8 mouse cellular contexts compared by ENCODE assay signal in the genomic region with DNA sequence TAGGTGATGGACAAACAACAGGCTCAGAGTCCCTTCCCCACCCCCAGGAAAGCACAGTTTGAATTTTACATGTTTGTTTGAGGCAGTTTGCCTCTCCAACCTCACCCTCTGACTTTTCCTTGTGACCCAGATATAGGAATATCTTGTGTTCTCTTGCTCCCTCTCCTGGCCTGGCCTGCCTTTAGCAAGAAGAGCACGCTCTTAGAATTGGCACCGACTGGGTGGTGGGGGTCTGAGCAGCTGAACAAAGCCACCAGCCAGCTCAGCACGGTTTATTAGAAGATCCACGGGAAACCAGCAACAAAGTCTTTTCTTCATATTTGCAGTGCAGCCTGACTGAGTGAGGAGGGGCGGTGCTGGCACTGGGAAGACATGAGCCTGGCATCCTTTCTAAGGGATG.
DNase-seq lines count a peak whose midpoint lies in the region; ATAC-seq and TF ChIP-seq lines count a peak whose summit lies in the region.

No protein-coding gene starts in this region.

- H3K4me1 ChIP-seq in MEL (ENCODE audit: control insufficient read depth in 1 of 2, insufficient read depth in 2 of 2, low read length in 2 of 2), result peaks cover 0 to 5% of the 10 kb centered on the region in 2 experiments; a peak in 1 of 4 replicates
- peaks cover 47% of the 10 kb centered on the region for H3K4me1 ChIP-seq in forebrain, embryonic 13.5 days
- peaks cover 24% of the 10 kb centered on the region for H3K4me1 ChIP-seq in lung, embryonic 15.5 days

- TF ChIP-seq CTCF in MEL (IDR thresholded peaks at IDR 0.05 in 2 of 3, conservative IDR thresholded peaks at IDR 0.05 in 1 of 3; ENCODE audit: control insufficient read depth in 1 of 3, insufficient read depth in 1 of 3, low read depth in 2 of 3, low read length in 3 of 3, poor library complexity in 1 of 3, severe bottlenecking in 1 of 3), result peak in 2 of 3 experiments; percentile 28 to 32; a peak in 3 of 6 replicates

- peak; percentile 84 for ATAC-seq in forebrain, embryonic 13.5 days
- ATAC-seq in lung, embryonic 15.5 days (ENCODE audit: borderline replicate concordance, extremely low read depth, low FRiP score, low TSS enrichment), result peak; percentile 71; the same call in 1 of the 2 replicates
- no peak; the same call in 1 of the 2 replicates for ATAC-seq in megakaryocyte, adult 5-6 weeks (ENCODE audit: poor library complexity, severe bottlenecking)

- TF ChIP-seq POLR2A in MEL (IDR thresholded peaks at IDR 0.05; ENCODE audit: control insufficient read depth in 1 of 2, insufficient read depth in 1 of 2, low read depth in 1 of 2, low read length in 2 of 2, poor library complexity in 1 of 2), result no peak

- no peak for TF ChIP-seq EP300 in MEL (IDR thresholded peaks at IDR 0.05; ENCODE audit: low read depth in 1 of 2, low read length in 2 of 2)

- H3K9ac ChIP-seq in MEL (ENCODE audit: control insufficient read depth, low read depth, low read length, poor library complexity, severe bottlenecking), result no peak overlapping the region
- no peak overlapping the region for H3K9ac ChIP-seq in forebrain, embryonic 13.5 days
- no peak overlapping the region for H3K9ac ChIP-seq in lung, embryonic 15.5 days

- peaks cover 0 to 1% of the 10 kb centered on the region in 2 experiments; a peak in 2 of 4 replicates for H3K27me3 ChIP-seq in MEL (ENCODE audit: control insufficient read depth in 1 of 2, insufficient read depth in 2 of 2, low read length in 2 of 2)
- H3K27me3 ChIP-seq in forebrain, embryonic 13.5 days, result no peaks in the 10 kb centered on the region
- H3K27me3 ChIP-seq in lung, embryonic 15.5 days, result no peaks in the 10 kb centered on the region

- peaks cover 0 to 4% of the 10 kb centered on the region in 2 experiments; a peak in 1 of 4 replicates for H3K36me3 ChIP-seq in MEL (ENCODE audit: control insufficient read depth in 1 of 2, insufficient read depth in 2 of 2, low read length in 2 of 2)
- peaks cover 4% of the 10 kb centered on the region; the same call in 1 of the 2 replicates for H3K36me3 ChIP-seq in forebrain, embryonic 13.5 days (ENCODE audit: poor library complexity, severe bottlenecking)
- H3K36me3 ChIP-seq in lung, embryonic 15.5 days, result no peaks in the 10 kb centered on the region

- H3K79me2 ChIP-seq in MEL (ENCODE audit: control insufficient read depth, insufficient read depth, low read length, poor library complexity), result no peaks in the 10 kb centered on the region

- WGBS in forebrain, embryonic 13.5 days, result 6% methylated on average over 5 of the region's 5 CpGs
- WGBS in lung, embryonic 15.5 days, result 17% methylated on average over 5 of the region's 5 CpGs

- peak; percentile 28 for TF ChIP-seq RAD21 in MEL (IDR thresholded peaks at IDR 0.05; ENCODE audit: low read depth, low read length)

- H3K4me2 ChIP-seq in forebrain, embryonic 13.5 days, result peak overlapping the region; percentile 17; the same call in 1 of the 2 replicates
- no peak overlapping the region for H3K4me2 ChIP-seq in lung, embryonic 15.5 days

- intact Hi-C loops in heart, postnatal 36 days (cut with DNase I), result loop anchor here (1.0 to 5.0 kb wide), 5 partner anchors 46 to 483 kb away; no protein-coding TSS in a partner anchor

- H3K9me3 ChIP-seq in MEL (replicated peaks; ENCODE audit: insufficient read depth, low read length), result no peaks in the 10 kb centered on the region
- H3K9me3 ChIP-seq in forebrain, embryonic 13.5 days (replicated peaks), result no peaks in the 10 kb centered on the region
- no peaks in the 10 kb centered on the region for H3K9me3 ChIP-seq in lung, embryonic 15.5 days

- H3K4me3 ChIP-seq in MEL (ENCODE audit: control insufficient read depth in 1 of 2, insufficient read depth in 1 of 2, low read depth in 2 of 2, low read length in 2 of 2), result no peak overlapping the region
- H3K4me3 ChIP-seq in forebrain, embryonic 13.5 days, result no peak overlapping the region
- no peak overlapping the region for H3K4me3 ChIP-seq in lung, embryonic 15.5 days

- no peak overlapping the region for H3K27ac ChIP-seq in MEL (ENCODE audit: control insufficient read depth, low read depth, low read length)
- peak overlapping the region; percentile 63 for H3K27ac ChIP-seq in forebrain, embryonic 13.5 days
- no peak overlapping the region for H3K27ac ChIP-seq in lung, embryonic 15.5 days

- DNase-seq in MEL (ENCODE audit: low read depth, low spot score), result peak; percentile 8
- peak; percentile 87 for DNase-seq in brain, adult 2 months (ENCODE audit: low read depth, low spot score)
- peak; percentile 60 to 67 for DNase-seq in heart, postnatal 36 days
- DNase-seq in kidney, postnatal 4 days, result peak; percentile 83 to 87
- DNase-seq in right cerebral cortex, adult 2 months (ENCODE audit: low spot score in 2 of 2), result peak; percentile 68 to 74

TF ChIP-seq in MEL, 35 proteins besides CTCF, POLR2A, EP300 and RAD21:
- TF ChIP-seq GABPA (IDR thresholded peaks at IDR 0.05; ENCODE audit: low read depth, low read length), result no peak
- no peak for TF ChIP-seq MAZ (IDR thresholded peaks at IDR 0.05; ENCODE audit: low read depth, low read length)
- peak; percentile 50 for TF ChIP-seq SMC3 (IDR thresholded peaks at IDR 0.05; ENCODE audit: low read depth, low read length)

Comparison
In these comparisons a context has a peak if more than half of its experiments do, and no peak if none do; other contexts are left out.
1. DNase-seq: peak in every context shown above with its lines; median percentile 87 in brain, adult 2 months; 85 in kidney, postnatal 4 days; 71 in right cerebral cortex, adult 2 months; 64 in heart, postnatal 36 days; 8 in MEL.